Mouse (Mus musculus): ENCODE results near the gene Lin37. TPM values are rescaled to one million over a fixed set of nuclear protein-coding genes. Genes with fewer than 3 reads are reported as not detected.

Gene Lin37
- total and polyA plus RNA-seq, 3 experiments: 4.0 to 38.6 (median 8.3) TPM

GRCm38 (mm10) chr7:30581547-30581946 is 21.9 kb upstream of the Lin37 start:
- in situ Hi-C loops (cut with MboI; ENCODE audit: low pct_ligation_motif_present, low pct_unique_long_range_greater_than_20kb, low sequenced_read_pairs) (no loop called here), dilution Hi-C loops (cut with MboI; ENCODE audit: extremely low pct_ligation_motif_present, extremely low pct_unique_long_range_greater_than_20kb, low sequenced_read_pairs) (no loop called here)
- no peak for TF ChIP-seq GABPA (IDR thresholded peaks at IDR 0.05; ENCODE audit: insufficient replicate concordance, low read depth, low read length)
- TF ChIP-seq CHD2 (IDR thresholded peaks at IDR 0.05; ENCODE audit: low read length): no peak
- no peak for TF ChIP-seq MAX (IDR thresholded peaks at IDR 0.05; ENCODE audit: low read length)
- TF ChIP-seq IRF4 (IDR thresholded peaks at IDR 0.05; ENCODE audit: low read depth, low read length): no peak
- TF ChIP-seq POLR2AphosphoS2 (IDR thresholded peaks at IDR 0.05; ENCODE audit: low read depth, low read length): no peak
- TF ChIP-seq MXI1 (IDR thresholded peaks at IDR 0.05; ENCODE audit: low read depth, low read length): no peak
- H3K9me3 ChIP-seq (replicated peaks; ENCODE audit: low read length): no peaks in the 10 kb centered on the region
- peaks cover 98% of the 10 kb centered on the region in 2 experiments for H3K36me3 ChIP-seq (replicated peaks in 1 of 2; ENCODE audit: control insufficient read depth in 1 of 2, insufficient read depth in 1 of 2, low read length in 1 of 2)
- peaks cover 7% of the 10 kb centered on the region for H3K79me2 ChIP-seq (replicated peaks; ENCODE audit: control insufficient read depth, extremely low read depth, insufficient read depth, poor library complexity, severe bottlenecking)
- no peak overlapping the region for H3K27ac ChIP-seq (ENCODE audit: insufficient read depth, low read depth)
- H3K9ac ChIP-seq (ENCODE audit: insufficient read depth, low read depth): no peak overlapping the region
- DNase-seq (ENCODE audit: extremely low read depth): no peak
- H3K4me1 ChIP-seq (ENCODE audit: control insufficient read depth in 1 of 2, insufficient read depth in 2 of 2): peaks cover under 1 to 4% of the 10 kb centered on the region in 2 experiments; a peak in 2 of 4 replicates
- H3K4me3 ChIP-seq (replicated peaks in 1 of 3; ENCODE audit: low read depth in 2 of 3, low read length in 2 of 3, poor library complexity in 1 of 3): no peak overlapping the region
- H3K27me3 ChIP-seq (replicated peaks): no peaks in the 10 kb centered on the region
- no peak overlapping the region for H3K4me2 ChIP-seq (ENCODE audit: insufficient read depth, low read depth, poor library complexity, severe bottlenecking)

- in situ Hi-C loops (cut with MboI; ENCODE audit: low pct_ligation_motif_present, low pct_unique_long_range_greater_than_20kb, low sequenced_read_pairs): no loop called here
- Histone ChIP-seq H3K79me2 (replicated peaks; ENCODE audit: control insufficient read depth, extremely low read depth, insufficient read depth, poor library complexity, severe bottlenecking) (no peaks in the 10 kb centered on the region), H3K9ac (ENCODE audit: insufficient read depth, low read depth) (no peak overlapping the region), H3K9me3 (replicated peaks; ENCODE audit: low read length) (no peaks in the 10 kb centered on the region), H3K4me2 (ENCODE audit: insufficient read depth, low read depth, poor library complexity, severe bottlenecking) (no peak overlapping the region), H3K27ac (ENCODE audit: insufficient read depth, low read depth) (no peak overlapping the region), H3K36me3 (replicated peaks in 1 of 2; ENCODE audit: control insufficient read depth in 1 of 2, insufficient read depth in 1 of 2, low read length in 1 of 2) (peaks cover 98% of the 10 kb centered on the region in 2 experiments), H3K27me3 (replicated peaks) (no peaks in the 10 kb centered on the region), H3K4me3 (replicated peaks in 1 of 3; ENCODE audit: low read depth in 2 of 3, low read length in 2 of 3, poor library complexity in 1 of 3) (no peak overlapping the region), H3K4me1 (ENCODE audit: control insufficient read depth in 1 of 2, insufficient read depth in 2 of 2) (no peaks in the 10 kb centered on the region)
- no peak for DNase-seq (ENCODE audit: extremely low read depth)
- dilution Hi-C loops (cut with MboI; ENCODE audit: extremely low pct_ligation_motif_present, extremely low pct_unique_long_range_greater_than_20kb, low sequenced_read_pairs): no loop called here
- TF ChIP-seq TBP (conservative IDR thresholded peaks at IDR 0.05; ENCODE audit: low read depth, low read length) (no peak), SIN3A (IDR thresholded peaks at IDR 0.05; ENCODE audit: low read length) (no peak), ZC3H11A (IDR thresholded peaks at IDR 0.05; ENCODE audit: low read depth, low read length) (no peak), USF2 (conservative IDR thresholded peaks at IDR 0.05; ENCODE audit: low read depth, low read length) (no peak), MAFK (IDR thresholded peaks at IDR 0.05; ENCODE audit: insufficient replicate concordance, low read length) (no peak), UBTF (IDR thresholded peaks at IDR 0.05; ENCODE audit: low read depth, low read length) (no peak), ELF1 (IDR thresholded peaks at IDR 0.05; ENCODE audit: low read depth, low read length) (no peak), TCF12 (IDR thresholded peaks at IDR 0.05; ENCODE audit: low read depth, low read length) (no peak), SMC3 (IDR thresholded peaks at IDR 0.05; ENCODE audit: low read depth, low read length) (no peak)
These were observed 20.3 kb upstream of the Lin37 start for GRCm38 (mm10) chr7:30579950-30580349.

GRCm38 (mm10) chr7:30572969-30573368 is 13.3 kb upstream of the Lin37 start:
- dilution Hi-C loops (cut with MboI; ENCODE audit: extremely low pct_ligation_motif_present, extremely low pct_unique_long_range_greater_than_20kb, low sequenced_read_pairs): no loop called here
- Histone ChIP-seq H3K27ac (ENCODE audit: insufficient read depth, low read depth) (no peak overlapping the region), H3K4me1 (ENCODE audit: control insufficient read depth in 1 of 2, insufficient read depth in 2 of 2) (no peaks in the 10 kb centered on the region), H3K4me2 (ENCODE audit: insufficient read depth, low read depth, poor library complexity, severe bottlenecking) (no peak overlapping the region), H3K27me3 (replicated peaks) (no peaks in the 10 kb centered on the region), H3K79me2 (replicated peaks; ENCODE audit: control insufficient read depth, extremely low read depth, insufficient read depth, poor library complexity, severe bottlenecking) (no peaks in the 10 kb centered on the region), H3K4me3 (replicated peaks in 1 of 3; ENCODE audit: low read depth in 2 of 3, low read length in 2 of 3, poor library complexity in 1 of 3) (no peak overlapping the region), H3K9ac (ENCODE audit: insufficient read depth, low read depth) (no peak overlapping the region), H3K36me3 (replicated peaks in 1 of 2; ENCODE audit: control insufficient read depth in 1 of 2, insufficient read depth in 1 of 2, low read length in 1 of 2) (peaks cover 93 to 100% of the 10 kb centered on the region in 2 experiments), H3K9me3 (replicated peaks; ENCODE audit: low read length) (no peaks in the 10 kb centered on the region)
- DNase-seq (ENCODE audit: extremely low read depth): no peak
- in situ Hi-C loops (cut with MboI; ENCODE audit: low pct_ligation_motif_present, low pct_unique_long_range_greater_than_20kb, low sequenced_read_pairs): no loop called here
- no peak for TF ChIP-seq BHLHE40 (IDR thresholded peaks at IDR 0.05; ENCODE audit: low read depth, low read length)
- TF ChIP-seq CHD1 (IDR thresholded peaks at IDR 0.05; ENCODE audit: low read depth, low read length): no peak
- TF ChIP-seq MAZ (IDR thresholded peaks at IDR 0.05; ENCODE audit: low read depth, low read length): no peak
- TF ChIP-seq ZNF384 (IDR thresholded peaks at IDR 0.05; ENCODE audit: low read depth, low read length): no peak
- no peak for TF ChIP-seq RCOR1 (conservative IDR thresholded peaks at IDR 0.05; ENCODE audit: low read depth, low read length)

All from CH12.LX (cell line).